ENCODE assay signal across 8 mouse cellular contexts in the genomic region with DNA sequence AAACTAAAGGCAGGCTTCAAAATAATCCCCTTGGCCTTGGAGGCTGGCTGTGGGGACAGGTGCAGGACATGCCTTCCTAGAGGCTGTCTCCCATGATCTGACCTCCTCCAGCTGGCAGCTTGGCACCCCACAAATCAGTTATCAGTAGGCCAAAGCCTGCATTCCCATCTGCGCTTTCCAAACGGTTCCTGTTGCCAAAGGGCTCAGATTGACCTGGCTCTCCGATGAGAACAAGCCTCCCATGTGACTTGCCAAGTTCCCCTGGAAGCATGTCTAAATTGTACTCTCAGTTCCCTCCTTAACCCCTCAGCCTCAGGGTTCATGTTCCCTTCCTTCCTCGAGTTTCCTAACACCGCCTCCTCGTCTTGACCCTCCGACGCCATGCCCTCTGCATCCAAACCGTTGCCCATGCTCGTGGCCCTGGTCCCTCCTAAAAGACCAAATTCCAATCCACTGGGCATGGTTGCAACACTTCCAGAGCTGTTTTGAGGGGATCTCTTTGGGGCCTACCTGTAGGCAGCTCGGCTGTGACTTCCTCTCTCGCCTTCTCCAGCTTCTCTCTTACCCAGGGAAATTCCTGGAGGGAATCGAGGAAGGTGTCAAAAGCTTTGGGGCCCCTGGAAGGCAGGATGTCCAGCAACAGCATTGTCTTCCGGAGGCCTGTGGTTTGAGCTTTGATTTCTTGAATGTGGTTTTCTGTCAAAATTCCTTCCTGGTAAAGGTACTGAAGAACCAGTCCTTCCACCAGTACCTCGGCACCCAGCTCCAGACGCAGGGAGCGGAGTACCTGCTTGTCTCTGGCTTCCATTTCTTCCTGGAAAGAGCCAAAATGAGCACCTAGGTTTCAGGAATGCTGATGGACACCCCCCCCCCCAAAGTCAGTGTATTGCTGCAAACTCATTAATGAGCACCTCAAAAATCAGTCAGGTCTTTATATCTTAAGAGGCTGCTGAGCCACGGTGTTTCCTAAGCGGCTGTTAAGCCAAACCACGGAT. TPM values are rescaled to one million over a fixed set of nuclear protein-coding genes. Genes with fewer than 3 reads are reported as not detected.
DNase-seq lines count a peak whose midpoint lies in the region; ATAC-seq and TF ChIP-seq lines count a peak whose summit lies in the region.

No protein-coding gene starts in this region.

- no peaks in the 10 kb centered on the region for H3K9me3 ChIP-seq in liver, postnatal 0 days (ENCODE audit: low read length)
- no peaks in the 10 kb centered on the region for H3K9me3 ChIP-seq in neural tube, embryonic 14.5 days (ENCODE audit: control insufficient read depth, low read length)

- TF ChIP-seq EP300 in heart, adult 2 months (IDR thresholded peaks at IDR 0.05; ENCODE audit: insufficient read depth, low read depth, low read length) = peak; percentile 96
- TF ChIP-seq EP300 in liver, postnatal 0 days (IDR thresholded peaks at IDR 0.05; ENCODE audit: low read depth) = no peak

- peak overlapping the region; percentile 83 for H3K4me2 ChIP-seq in liver, postnatal 0 days (ENCODE audit: low read depth, low read length)
- peak overlapping the region; percentile 62 for H3K4me2 ChIP-seq in neural tube, embryonic 14.5 days (ENCODE audit: low read depth, low read length)

- DNase-seq in right cerebral cortex, adult 18-20 months = peak; percentile 13
- DNase-seq in right cerebral cortex, postnatal 4 days = no peak
- DNase-seq in cerebellum, postnatal 10 days = peak; percentile 90 to 95
- peak; percentile 75 to 90 for DNase-seq in heart, adult 2 months
- DNase-seq in kidney, adult 11 months = peak; percentile 66
- peak; percentile 33 for DNase-seq in liver, postnatal 0 days
- no peak for DNase-seq in embryo, embryonic 9.5 days (ENCODE audit: extremely low spot score)

- no peaks in the 10 kb centered on the region for H3K79me2 ChIP-seq in heart, adult 2 months (replicated peaks; ENCODE audit: control insufficient read depth, insufficient read depth, low read length)

- TF ChIP-seq CTCF in heart, adult 2 months (IDR thresholded peaks at IDR 0.05) = no peak
- TF ChIP-seq CTCF in liver, postnatal 0 days (IDR thresholded peaks at IDR 0.05; ENCODE audit: low read depth) = no peak

- peak overlapping the region; percentile 95 for H3K27ac ChIP-seq in heart, adult 2 months
- peak overlapping the region; percentile 94 for H3K27ac ChIP-seq in liver, postnatal 0 days (ENCODE audit: low read depth)
- H3K27ac ChIP-seq in neural tube, embryonic 14.5 days (ENCODE audit: low read depth, low read length) = peak overlapping the region; percentile 93

- H3K4me3 ChIP-seq in heart, adult 2 months = peak overlapping the region; percentile 22
- no peak overlapping the region for H3K4me3 ChIP-seq in liver, postnatal 0 days (ENCODE audit: low read depth, low read length)
- peak overlapping the region; percentile 56; the same call in 1 of the 2 replicates for H3K4me3 ChIP-seq in neural tube, embryonic 14.5 days (ENCODE audit: low read depth, low read length)

- H3K9ac ChIP-seq in heart, adult 2 months (ENCODE audit: low read depth, low read length) = peak overlapping the region; percentile 53
- H3K9ac ChIP-seq in liver, postnatal 0 days (replicated peaks) = 0 out of 2 replicates have a peak overlapping the region, but pooled peaks have one; percentile 3
- no peak overlapping the region for H3K9ac ChIP-seq in neural tube, embryonic 14.5 days (replicated peaks; ENCODE audit: low read depth, low read length)

- H3K4me1 ChIP-seq in heart, adult 2 months (ENCODE audit: control insufficient read depth, insufficient read depth, low read length) = peaks cover 18% of the 10 kb centered on the region
- H3K4me1 ChIP-seq in liver, postnatal 0 days (ENCODE audit: insufficient read depth) = peaks cover 13% of the 10 kb centered on the region
- peaks cover 15% of the 10 kb centered on the region for H3K4me1 ChIP-seq in neural tube, embryonic 14.5 days (ENCODE audit: control insufficient read depth, insufficient read depth, low read length)

- intact Hi-C loops in heart, adult 2 months (cut with DNase I) = loop anchor here (1.0 to 5.0 kb wide), 3 partner anchors 94 to 330 kb away; no protein-coding TSS in a partner anchor

- peak; percentile 10; the same call in 1 of the 2 replicates for ATAC-seq in liver, postnatal 0 days
- no peak for ATAC-seq in neural tube, embryonic 14.5 days (ENCODE audit: low read depth)

- no peaks in the 10 kb centered on the region; the same call in 1 of the 2 replicates for H3K36me3 ChIP-seq in heart, adult 2 months (ENCODE audit: control insufficient read depth, insufficient read depth, low read length)
- H3K36me3 ChIP-seq in liver, postnatal 0 days (replicated peaks; ENCODE audit: insufficient read depth, low read length) = no peaks in the 10 kb centered on the region
- no peaks in the 10 kb centered on the region for H3K36me3 ChIP-seq in neural tube, embryonic 14.5 days (ENCODE audit: control insufficient read depth, insufficient read depth, low read length)

- peak; percentile 44 for TF ChIP-seq POLR2A in heart, adult 2 months (IDR thresholded peaks at IDR 0.05; ENCODE audit: insufficient read depth, low read depth, low read length)

- no peaks in the 10 kb centered on the region for H3K27me3 ChIP-seq in heart, adult 2 months (ENCODE audit: control insufficient read depth, insufficient read depth, low read length)
- H3K27me3 ChIP-seq in liver, postnatal 0 days (ENCODE audit: insufficient read depth, low read length) = no peaks in the 10 kb centered on the region
- no peaks in the 10 kb centered on the region for H3K27me3 ChIP-seq in neural tube, embryonic 14.5 days (ENCODE audit: control insufficient read depth, insufficient read depth, low read length)

- 28% methylated on average over 20 of the region's 20 CpGs for WGBS in heart, adult 2 months
- 48% methylated on average over 20 of the region's 20 CpGs for WGBS in liver, postnatal 0 days (ENCODE audit: insufficient replicate concordance)
- WGBS in neural tube, embryonic 14.5 days = 57% methylated on average over 20 of the region's 20 CpGs

RNA-seq across cellular contexts. Expression of a gene that starts 1.6 kb away (rescaled TPM):
- 10 to 100 TPM in 1 of 2 experiments, 1 to 10 TPM in 1; 9.9 to 10.3 TPM for total RNA-seq in heart, adult 2 months (2021)
- polyA plus RNA-seq in heart, adult 2 months (2012; rRNA removed) = 15.1 and 15.7 TPM in 2 replicates
- polyA plus RNA-seq in liver, postnatal 0 days (2015; fragmentation: Nextera tagmentation; extraction: Ambion mirVana) = 6.5 and 8.4 TPM in 2 replicates
- polyA plus RNA-seq in neural tube, embryonic 14.5 days (2014; fragmentation: Nextera tagmentation; extraction: Ambion mirVana) = 12.8 and 13.6 TPM in 2 replicates

Comparison
In these comparisons a context has a peak if more than half of its experiments do, and no peak if none do; other contexts are left out.
1. DNase-seq: peak in right cerebral cortex, adult 18-20 months (single experiment), cerebellum, postnatal 10 days (2 of 2), heart, adult 2 months (2 of 2), kidney, adult 11 months (single experiment) and liver, postnatal 0 days (single experiment); none in right cerebral cortex, postnatal 4 days (single experiment) and embryo, embryonic 9.5 days (single experiment).
2. Peak in every context shown above with its lines, with median percentiles within 50 percentile points of each other: H3K27ac ChIP-seq.